Mouse (Mus musculus) liver, adult 2 months (tissue): ENCODE data around the gene Fam205a2.
"Not testable (repeated sequence)": the region's sequence is repeated elsewhere in the genome, so short reads cannot be mapped to it uniquely, and the experiment has no call there.

Experiments
- CTCF ChIP-seq: fragments of 200-500 bp; IDR thresholded peaks from 2 replicates; pipeline ENCODE4 v1.5.1; 2011; ENCODE audit warnings: low read depth, low read length, control low read depth
- POLR2A ChIP-seq: fragments of 200-500 bp; IDR thresholded peaks from 2 replicates; pipeline ENCODE4 v1.6.1; 2011; ENCODE audit warnings: low read length, control low read depth; ENCODE audit not compliant: insufficient read depth; ENCODE audit errors: extremely low read depth

DNA sequence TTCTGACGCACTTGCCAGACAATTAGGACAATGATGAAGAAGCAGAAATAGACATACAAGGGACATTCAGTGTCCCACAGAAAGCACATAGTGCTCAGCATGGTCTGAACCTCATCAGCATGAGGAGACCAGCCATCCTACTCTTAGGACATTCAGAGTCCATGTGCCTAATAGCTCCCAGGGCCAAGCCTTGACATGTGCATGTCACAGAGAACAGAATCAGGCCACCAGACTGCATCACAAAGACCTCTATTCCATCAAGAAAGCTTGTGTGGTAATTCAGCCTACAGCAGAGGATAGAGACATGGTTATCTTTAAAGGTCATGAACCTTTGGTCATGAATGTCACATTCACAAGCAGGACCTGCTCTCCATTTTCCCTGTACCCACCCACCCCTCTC lies at the start of gene Fam205a2:
- TF ChIP-seq CTCF, POLR2A: not testable (repeated sequence)
